Mouse (Mus musculus): ENCODE data around the gene Olfr490.

Olfr490 gene

DNA sequence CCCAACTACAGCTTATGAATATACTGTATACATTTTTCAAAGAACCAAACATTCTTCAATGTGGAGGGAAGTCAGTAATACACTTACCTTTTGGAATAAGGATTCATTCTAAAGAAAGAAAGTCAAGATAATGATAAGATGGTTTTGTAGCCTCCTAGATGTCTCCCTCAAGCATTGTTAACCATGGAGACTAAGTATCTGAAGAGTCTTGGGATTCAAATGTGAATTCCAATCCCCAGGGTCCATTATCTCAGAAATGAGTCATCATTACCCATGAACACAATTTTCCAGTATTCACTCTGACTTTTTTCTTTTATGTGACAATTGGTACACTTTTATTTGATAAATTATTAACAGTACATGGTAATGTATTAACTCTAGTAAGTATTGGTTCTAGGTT is at the start of gene Olfr490:
TSS of gene Olfr490 (minus strand) at position 101 of the 400 bp plus-strand sequence.
- CTCF ChIA-PET: no interaction called here
- POLR2A ChIA-PET: no interaction called here

DNA sequence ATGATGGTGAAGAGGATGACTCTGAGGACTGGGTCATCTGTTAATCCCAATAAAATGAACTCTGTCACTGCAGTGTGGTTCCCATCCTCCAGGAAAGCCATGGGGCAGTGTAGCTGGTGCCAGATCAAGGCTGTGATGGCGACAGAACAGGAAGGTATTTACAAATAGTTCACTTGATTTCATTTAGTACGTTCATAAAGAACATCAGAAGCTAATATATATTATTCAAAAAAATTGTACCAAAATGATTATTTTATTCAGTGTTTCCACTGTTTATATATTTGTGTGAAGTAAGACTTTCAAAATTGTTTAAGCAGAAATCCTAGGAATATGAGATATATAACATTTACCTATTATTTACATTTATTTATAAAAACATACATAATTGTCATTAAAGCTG is 34.8 kb upstream of the Olfr490 start, which contains the start of gene Olfr492:
TSS of gene Olfr492 (minus strand) at position 101 of the 400 bp plus-strand sequence.
- ChIA-PET POLR2A (no interaction called here), CTCF (interaction anchor here in 1 of 4 experiments (0.6 kb wide), 1 partner anchor 253 kb away, joined by 20 read pairs; no protein-coding TSS in a partner anchor)

DNA sequence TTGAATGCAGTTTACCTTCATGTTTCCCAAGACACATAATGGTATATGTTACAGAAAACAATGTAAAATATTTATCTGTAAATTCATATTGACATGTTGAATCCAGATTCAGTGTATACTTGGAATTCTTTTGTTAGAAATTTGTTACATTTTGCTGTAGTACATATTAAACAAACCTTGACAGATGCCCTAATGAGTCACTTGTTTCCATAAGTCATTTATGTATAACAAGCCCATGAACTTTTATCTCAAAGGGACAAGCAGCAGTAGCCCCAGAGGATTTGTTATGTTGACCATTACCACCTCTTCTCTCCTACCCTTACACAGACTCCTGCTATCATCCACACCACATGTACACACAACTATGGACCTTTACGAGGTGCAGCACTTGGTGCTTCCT is 24.4 kb upstream of the Olfr490 start, which contains the start of gene Olfr491:
TSS of gene Olfr491 (plus strand) at position 301 of the 400 bp plus-strand sequence.
- ChIA-PET POLR2A (no interaction called here), CTCF (no interaction called here)

DNA sequence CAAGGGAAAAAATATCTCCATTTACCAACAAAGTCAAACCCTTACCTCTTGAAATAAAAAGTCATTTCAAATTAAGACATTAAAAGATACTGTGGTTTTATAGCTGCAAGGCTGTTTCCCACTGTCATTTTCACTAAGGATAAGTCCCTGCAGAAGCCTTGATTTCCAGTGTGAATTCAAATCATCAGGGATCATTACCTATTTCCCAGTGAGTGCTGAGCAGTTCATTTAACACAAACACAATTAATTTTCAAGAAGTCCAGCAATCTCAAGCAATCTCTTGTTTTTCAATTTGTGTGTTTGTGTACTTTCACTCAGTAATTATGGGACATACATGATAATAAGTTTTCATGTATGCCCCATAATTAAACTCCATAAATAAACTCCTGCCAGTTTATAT is 30.5 kb downstream of the Olfr490 start, which contains the start of gene Olfr488:
TSS of gene Olfr488 (minus strand) at position 101 of the 400 bp plus-strand sequence.
- POLR2A ChIA-PET: no interaction called here
- CTCF ChIA-PET: no interaction called here

Data from embryonic stem cell, embryonic (primary cell).